Mouse (Mus musculus) urinary bladder, postnatal 25 days (tissue): ENCODE data around the gene Zmynd8.

Experiments used
- DNase-seq: peaks from one replicate; pipeline ENCODE4 v3.0.0; 2022; ENCODE audit warnings: low spot score

Gene Zmynd8

GRCm38 (mm10) chr2:165747975-165748374, 150.8 kb downstream of the Zmynd8 start:
- DNase-seq, result no peak

- no peak for DNase-seq
These were observed 153.3 kb downstream of the Zmynd8 start for GRCm38 (mm10) chr2:165745306-165746098.

- no peak for DNase-seq
These were observed 156.5 kb downstream of the Zmynd8 start for GRCm38 (mm10) chr2:165742210-165742786.

GRCm38 (mm10) chr2:165741526-165742050, 157.2 kb downstream of the Zmynd8 start:
- DNase-seq, result no peak

- no peak for DNase-seq
These were observed 157.8 kb downstream of the Zmynd8 start for GRCm38 (mm10) chr2:165740982-165741381.

GRCm38 (mm10) chr2:165740381-165740780, 158.4 kb downstream of the Zmynd8 start:
- DNase-seq, result no peak

- DNase-seq, result no peak
These were observed 162.5 kb downstream of the Zmynd8 start for GRCm38 (mm10) chr2:165736297-165736696.
